Mouse (Mus musculus) kidney, adult 8-10 months (tissue): Measurements from ENCODE around the gene Tecpr2.

ENCODE experiments used
- DNase-seq, 2 experiments: peaks; one replicate each; pipeline ENCODE4 v3.0.0; 2022

The Tecpr2 gene

GRCm38 (mm10) chr12:110948910-110949201 is 59.8 kb downstream of the Tecpr2 start:
- no peak for DNase-seq

GRCm38 (mm10) chr12:110949410-110949809 is 60.3 kb downstream of the Tecpr2 start:
- no peak for DNase-seq

DNA sequence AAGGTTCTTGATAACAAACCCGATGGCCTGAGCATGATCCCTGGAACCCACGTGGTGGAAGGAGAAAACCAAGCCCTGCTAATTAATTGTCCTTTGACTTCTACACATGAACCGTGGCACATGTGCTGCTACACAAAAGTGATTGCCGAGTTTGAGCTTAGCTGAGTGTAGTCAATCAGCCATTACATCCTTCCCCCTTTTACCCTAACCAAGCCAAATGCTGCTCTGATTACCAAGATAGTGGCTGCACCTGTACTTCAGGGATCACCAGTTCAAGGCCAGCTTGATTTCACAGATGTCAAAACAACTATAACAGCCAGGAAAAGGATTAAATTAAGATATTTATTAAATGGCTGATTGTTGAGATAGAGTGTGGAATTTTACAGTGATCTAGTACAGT is 61.1 kb downstream of the Tecpr2 start:
- no peak for DNase-seq

DNA sequence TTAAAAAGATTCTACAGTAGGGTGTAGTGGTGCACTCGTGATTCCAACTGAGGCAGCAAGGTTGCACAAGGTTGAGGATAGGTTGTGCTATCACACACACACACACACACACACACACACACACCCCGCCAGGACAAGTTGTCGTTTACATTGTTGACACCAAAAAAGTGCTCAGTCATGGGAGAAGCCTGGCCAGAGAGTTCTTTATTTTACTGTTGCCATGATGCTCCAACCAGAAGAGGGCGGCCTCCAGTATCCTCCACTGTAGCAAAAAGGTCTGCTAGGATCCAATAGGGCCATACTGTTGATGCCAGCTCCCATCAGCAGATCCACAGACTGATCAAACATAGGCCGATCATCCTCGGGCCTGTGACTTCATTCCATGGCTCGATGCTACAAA is 62.2 kb downstream of the Tecpr2 start:
- no peak for DNase-seq

DNA sequence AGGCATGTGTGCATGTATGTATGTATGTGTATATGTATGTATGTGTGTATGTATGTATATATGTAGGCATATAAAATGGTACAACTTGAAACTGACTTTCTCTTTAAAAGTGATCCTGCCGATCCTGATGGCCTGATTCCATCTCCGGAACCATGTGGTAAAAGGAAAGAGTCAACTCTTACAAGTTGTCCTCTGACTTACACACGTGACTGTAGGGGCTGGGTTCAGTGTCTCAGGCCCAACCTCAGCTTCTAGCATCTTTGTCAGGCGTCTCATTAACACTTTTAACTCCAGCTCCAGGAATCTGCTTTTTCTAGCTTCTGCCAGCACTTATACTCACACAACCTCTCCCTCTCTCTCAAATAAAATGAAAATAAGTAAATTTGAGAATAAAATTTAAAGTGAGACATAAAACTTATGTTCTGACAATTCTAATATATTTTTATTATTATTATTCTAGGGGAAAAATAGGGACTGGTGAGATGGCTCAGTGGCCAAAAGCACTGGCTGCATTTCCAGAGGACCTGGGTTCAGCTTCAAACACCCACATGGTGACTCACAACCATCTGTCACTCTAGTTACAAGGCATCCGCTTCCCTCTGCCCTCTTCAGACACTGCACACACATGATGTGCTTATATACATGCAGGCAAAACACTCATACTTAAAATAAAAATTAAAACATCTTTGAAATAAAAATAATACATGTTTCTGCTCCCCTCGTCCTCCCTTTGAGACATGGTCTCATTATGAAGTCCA is 63.7 kb downstream of the Tecpr2 start:
- DNase-seq = no peak

GRCm38 (mm10) chr12:110953443-110953842 is 64.4 kb downstream of the Tecpr2 start:
- no peak for DNase-seq

DNA sequence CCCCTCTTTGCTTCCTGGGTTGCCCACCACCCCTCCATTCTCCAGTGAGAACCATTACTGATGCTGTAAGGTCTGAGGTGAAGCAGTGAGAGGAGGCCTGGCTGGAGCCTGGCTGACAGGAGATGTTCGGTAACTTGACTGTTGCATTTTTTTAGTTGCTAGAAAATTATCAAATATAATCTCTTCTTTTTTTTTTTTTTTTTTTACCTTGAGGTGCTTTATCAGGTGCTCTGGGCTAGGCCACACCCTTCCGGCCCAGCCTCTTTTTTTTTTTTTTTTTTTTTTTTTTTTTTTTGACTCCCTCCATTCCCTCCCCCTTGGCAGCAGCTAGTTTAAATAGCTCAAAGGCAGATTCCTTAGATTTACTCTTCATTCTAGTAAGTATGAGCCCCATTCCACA is 64.8 kb downstream of the Tecpr2 start:
- DNase-seq = no peak

- DNase-seq = no peak
Observed at GRCm38 (mm10) chr12:110954351-110954991, 65.4 kb downstream of the Tecpr2 start.

- DNase-seq = no peak
Observed at GRCm38 (mm10) chr12:110961973-110962372, 72.9 kb downstream of the Tecpr2 start.

GRCm38 (mm10) chr12:110965500-110965899 is 76.4 kb downstream of the Tecpr2 start:
- no peak for DNase-seq

DNA sequence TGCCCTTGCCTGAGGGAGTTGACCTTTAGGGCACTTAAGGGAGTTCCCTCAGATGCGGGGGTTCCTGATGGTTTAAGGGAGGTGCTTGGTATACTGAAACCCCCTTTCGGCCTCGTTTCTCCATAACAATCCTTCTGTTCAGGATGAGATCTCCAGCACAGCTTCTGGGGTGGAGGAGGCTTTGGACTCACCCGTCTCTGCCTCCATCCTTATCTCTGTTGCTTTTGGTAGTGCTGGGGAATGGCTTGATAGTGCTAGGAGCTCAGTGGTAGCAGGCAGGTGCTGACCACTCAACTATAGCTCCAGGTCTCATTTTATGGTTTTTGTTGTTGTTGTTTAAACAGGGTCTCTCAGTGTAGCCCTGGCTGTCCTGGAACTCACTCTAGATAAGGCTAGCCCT is 77.0 kb downstream of the Tecpr2 start:
- no peak for DNase-seq

- DNase-seq = no peak
Observed at GRCm38 (mm10) chr12:110967146-110967545, 78.1 kb downstream of the Tecpr2 start.

DNA sequence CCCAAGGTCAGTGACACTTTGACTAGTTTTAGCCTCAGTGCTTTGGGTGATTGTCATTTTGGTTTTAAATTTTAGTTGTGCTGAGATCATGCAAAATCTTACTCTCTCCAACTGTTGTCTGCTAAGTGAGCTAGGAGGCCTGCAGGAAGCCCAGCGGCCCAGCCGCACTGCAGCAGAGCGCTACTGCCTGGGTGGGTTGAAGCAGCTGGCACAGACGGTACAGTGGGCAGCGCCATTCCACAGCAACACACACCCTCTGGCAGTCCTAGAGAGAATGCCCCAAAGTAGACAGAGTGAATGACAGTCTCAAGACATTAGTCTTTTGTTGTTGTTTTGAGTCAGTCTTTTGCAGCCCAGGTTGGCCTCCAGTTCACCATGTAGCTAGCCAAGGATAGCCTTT is 81.3 kb downstream of the Tecpr2 start:
- DNase-seq = no peak

GRCm38 (mm10) chr12:110971972-110972371 is 82.9 kb downstream of the Tecpr2 start:
- DNase-seq = no peak

DNA sequence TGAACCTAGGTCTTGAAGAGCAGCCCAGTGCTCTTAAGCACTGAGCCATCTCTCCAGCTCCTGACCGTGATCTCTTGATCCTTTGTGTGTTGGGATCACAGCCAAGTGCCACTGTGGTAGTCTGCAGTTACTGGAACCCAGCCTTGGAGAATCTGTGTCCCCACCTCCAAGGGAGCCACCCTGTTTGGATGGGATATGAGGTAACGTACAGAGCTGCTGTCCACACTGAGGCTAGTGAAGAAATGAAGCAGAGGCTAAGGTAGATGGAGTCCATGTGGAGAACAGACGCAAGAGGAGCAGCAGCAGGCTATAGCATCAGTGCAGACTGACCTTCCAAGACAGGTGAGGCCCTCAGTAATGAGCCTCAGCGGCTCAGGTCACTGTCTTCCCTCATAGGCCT is 84.8 kb downstream of the Tecpr2 start:
- no peak for DNase-seq

DNA sequence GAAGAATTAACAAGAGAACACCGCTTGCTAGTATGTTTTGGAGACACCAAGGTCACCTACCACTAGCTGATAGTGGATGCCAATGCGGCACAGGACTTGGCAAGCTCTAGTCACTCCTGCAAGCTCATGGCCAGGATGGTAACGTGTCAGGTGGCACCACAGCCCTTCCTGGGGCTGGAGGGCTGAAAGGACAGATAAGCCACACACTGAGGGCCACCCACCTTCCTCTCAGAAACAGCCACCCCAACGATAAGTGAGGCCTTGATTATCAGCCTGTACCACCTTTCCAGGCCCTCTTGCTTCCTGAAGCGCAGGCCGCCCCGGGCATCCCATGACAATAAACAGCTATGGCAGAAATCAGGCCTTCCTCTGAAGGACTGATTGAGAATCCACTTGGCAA is 85.2 kb downstream of the Tecpr2 start:
- no peak for DNase-seq

DNA sequence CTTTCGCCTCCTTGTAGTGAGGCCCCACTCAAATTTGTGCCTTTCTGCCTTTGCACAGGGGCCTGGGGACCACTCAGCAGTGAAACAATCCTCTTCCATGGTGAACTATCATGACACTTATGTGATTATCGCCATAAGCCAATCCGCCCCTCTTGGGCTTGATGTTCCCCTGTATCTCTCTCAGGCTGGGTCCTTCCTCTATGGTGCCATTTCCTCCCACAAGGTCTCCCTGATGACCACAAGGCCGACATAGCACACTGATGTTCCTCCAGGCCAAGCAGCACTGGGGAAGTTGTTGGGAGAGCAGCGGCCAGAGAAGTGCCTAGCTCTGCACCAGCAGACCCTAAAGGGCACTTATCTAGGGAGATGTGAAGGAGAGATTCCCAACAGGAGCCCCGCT is 85.7 kb downstream of the Tecpr2 start:
- DNase-seq = no peak

DNA sequence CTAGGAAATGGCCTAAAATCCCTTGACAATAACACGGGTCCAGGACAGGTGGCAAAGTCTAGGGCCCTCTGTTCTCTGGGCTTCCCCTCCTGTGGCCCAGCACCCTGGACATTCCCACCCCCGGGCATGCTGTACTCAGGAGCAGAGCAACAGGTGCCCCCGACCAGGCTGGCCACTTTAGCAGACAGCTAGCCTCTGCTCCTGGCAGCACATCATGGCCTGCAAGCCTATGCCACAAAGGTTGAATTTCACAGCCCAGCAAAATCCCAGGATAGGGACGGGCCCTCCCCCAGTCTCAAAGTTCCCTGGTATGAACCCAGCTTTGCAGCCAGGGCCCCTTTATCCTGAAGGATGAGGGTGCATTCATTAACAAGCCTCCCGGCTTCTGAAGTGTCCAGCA is 86.3 kb downstream of the Tecpr2 start:
- DNase-seq = no peak

GRCm38 (mm10) chr12:110975838-110976468 is 86.9 kb downstream of the Tecpr2 start:
- no peak for DNase-seq

GRCm38 (mm10) chr12:110976589-110977344 is 87.7 kb downstream of the Tecpr2 start:
- DNase-seq = no peak

DNA sequence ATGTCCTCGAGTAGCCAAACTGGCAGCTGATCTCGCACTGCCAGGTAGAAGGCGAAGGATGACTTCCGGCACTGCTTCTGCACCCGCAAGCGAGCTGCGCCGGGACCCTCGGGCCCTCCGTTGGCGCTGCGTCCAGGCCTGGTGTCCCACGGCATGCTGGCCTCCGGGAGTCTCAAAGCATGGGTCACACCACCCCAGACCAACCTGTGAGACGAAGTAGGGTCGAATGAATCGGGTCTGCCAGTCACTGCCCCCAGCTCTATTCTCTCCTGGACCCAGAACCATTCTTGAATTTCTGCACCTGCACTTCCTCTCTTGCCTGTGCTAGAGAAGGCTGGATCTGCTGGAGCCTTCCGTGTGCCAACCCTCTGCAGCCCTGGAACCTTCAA is 88.3 kb downstream of the Tecpr2 start:
- no peak for DNase-seq

DNA sequence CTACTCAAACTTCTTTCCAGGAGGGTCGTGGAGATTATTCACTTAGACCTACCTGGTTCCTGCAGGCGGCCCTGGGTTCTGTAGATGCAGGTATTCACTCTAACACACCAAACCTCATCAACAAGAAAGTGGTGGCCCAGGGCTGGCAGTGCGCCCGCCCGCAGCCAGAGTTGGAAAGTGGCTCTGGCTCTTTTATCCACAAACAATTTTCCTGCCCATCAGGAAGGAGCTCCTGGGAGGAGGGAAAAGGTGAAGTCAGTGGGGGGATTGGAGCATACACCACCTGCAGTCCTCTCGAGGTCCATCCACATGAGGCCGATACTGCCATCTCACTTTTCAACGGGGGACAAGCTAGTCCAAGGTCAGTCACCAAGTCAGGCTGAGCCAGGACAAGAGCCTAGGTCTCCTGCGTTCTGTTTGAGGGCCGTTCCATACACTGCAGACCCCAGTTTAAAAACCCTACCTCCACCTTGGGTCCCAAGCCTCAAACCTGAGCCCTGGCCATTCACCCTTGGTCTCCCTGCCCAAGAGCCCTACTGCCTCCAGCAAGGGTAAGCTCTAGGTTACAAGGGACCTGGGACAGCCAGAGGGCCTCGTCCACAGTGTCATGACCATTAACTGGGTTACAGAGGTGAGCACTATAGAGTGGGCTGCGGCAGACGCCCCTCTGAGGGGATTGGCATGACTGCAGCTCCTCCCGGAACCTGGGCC is 89.0 kb downstream of the Tecpr2 start:
- peak in 1 of 2 experiments; percentile 26 for DNase-seq
